Mouse (Mus musculus): ENCODE results near the gene Lrrc18.

Lrrc18 gene

DNA sequence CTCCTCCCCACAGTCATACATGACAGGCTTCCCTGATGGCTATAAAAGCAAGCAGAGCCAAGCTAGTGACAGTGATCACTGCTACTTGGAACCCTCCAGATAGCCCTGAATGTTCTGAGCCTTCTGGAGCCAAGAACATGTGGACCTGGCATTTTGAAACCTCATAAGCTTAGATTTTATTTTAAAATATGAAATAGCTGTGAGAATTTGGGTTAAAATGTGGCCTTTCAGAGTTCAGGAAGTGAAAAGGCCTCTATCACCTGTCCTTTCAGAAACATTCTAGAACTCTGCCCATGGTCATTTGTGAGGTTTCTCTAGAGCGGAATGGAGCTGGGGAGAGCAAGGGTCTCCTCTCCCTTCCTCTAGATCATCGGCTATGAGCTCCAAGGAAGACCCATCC, at the start of gene Lrrc18:
Lrrc18 (plus strand) TSS at position 301 of the 400 bp plus-strand sequence.
- no peak for DNase-seq (ENCODE audit: extremely low read depth, low read depth, low spot score)

GRCm38 (mm10) chr14:32947512-32947911, 43.7 kb upstream of the Lrrc18 start:
- DNase-seq (ENCODE audit: extremely low read depth, low read depth, low spot score), result no peak

DNA sequence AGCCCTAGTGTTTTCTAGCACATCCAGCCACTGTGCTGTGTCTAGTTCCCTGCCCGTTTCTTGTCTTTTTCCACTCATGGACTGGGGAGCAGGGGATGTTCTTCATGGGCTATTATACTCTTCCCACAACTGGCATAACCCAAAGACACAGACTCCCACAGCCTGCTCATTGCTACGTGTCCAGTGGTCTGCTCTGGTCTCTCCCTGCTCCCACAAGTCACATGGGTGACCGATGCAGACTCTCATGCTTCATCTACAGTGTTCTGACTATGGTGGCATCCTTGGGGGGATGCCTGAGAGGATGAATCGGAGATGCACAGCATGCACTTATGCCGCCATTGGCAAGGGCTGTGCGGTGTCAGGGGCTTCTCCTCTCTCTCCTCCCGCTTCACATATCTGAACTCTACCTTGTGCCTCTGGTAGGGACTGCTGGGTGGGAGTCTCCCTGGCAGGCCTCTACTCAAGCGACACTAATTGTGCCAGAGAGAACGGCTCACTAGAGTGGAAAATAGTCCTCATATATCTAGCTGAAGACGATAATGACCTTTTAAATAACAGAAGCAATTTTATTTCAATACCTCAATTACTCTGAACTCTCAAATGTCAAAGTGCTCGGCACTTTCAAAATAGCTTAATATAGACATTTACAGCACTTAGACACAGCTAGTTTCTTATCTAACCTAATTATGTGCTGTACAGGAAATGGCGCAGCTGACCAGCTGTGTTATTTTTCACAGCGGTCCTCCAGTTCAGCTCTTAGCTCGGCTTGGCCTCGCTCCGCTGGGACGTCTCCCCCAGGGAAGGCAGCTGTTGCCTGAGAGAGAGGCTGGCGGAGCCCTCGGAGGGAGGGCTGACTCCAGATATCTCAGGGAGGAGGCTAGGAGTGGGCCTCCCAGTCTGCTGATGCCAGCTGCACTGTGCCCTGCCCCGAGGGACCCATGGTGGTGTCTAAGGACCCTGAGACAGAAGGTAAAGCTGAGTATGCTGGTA, 40.6 kb upstream of the Lrrc18 start:
- no peak for DNase-seq (ENCODE audit: extremely low read depth, low read depth, low spot score)

GRCm38 (mm10) chr14:32956486-32956885, 34.7 kb upstream of the Lrrc18 start:
- DNase-seq (ENCODE audit: extremely low read depth, low read depth, low spot score), result no peak

GRCm38 (mm10) chr14:32958671-32959070, 32.5 kb upstream of the Lrrc18 start:
- no peak for DNase-seq (ENCODE audit: extremely low read depth, low read depth, low spot score)

DNA sequence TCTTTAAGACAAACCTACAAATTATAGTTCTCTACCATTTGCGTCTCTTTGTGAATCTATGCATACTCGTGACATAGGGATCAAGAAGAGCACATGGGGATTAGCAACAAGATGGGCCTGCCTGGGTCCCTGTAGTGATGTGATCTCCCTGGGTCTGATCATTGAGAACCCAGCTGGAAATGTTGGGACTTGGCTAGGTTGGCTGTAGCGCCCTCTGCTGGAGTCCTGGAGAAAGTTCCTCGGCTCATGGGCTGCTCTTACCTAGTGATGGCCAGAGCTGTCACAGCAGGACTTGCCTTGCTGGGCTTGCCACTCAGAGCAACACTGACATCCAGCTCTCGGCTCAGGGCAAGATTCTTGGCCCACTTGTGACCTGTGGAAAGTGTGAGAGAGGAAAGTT, 30.7 kb upstream of the Lrrc18 start:
- DNase-seq (ENCODE audit: extremely low read depth, low read depth, low spot score), result no peak

DNA sequence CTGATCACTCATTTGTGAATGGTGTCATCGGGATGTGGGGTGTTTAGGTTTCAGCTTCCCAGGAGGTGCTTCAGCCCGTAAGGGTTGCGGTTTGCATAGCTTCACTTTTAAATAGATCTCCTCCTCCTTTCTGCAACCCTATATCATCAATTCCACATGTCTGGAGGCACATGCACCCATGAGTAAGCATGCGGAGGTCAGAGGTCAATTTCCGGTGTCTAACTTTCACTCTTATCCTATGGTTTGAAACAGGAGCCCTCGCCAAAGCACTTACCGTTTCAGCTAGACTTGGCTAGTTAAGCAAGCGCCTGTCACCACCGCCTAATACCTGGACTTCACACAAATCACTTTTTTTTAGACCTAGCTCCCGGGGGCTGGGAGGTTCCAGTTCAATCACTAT, 26.4 kb upstream of the Lrrc18 start:
- no peak for DNase-seq (ENCODE audit: extremely low read depth, low read depth, low spot score)

DNA sequence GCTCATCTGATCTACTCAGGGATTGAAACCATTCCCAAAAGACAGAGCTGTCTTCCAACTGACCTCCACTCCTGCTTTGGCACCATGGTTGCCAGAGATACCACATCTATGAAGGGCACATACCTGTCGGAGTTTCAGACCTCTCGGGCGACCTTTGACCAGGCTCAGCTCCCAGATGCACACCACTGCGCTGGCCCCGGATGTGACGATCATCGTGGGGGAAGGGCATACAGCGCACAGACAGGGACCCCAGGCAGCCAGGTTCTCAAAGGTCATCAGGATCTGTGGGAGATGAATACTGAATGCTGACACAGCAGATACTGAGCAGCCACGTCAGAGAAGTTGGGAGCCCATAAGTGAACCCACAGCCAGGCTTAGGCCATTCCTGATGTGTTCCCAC, 20.5 kb upstream of the Lrrc18 start:
- DNase-seq (ENCODE audit: extremely low read depth, low read depth, low spot score), result no peak

DNA sequence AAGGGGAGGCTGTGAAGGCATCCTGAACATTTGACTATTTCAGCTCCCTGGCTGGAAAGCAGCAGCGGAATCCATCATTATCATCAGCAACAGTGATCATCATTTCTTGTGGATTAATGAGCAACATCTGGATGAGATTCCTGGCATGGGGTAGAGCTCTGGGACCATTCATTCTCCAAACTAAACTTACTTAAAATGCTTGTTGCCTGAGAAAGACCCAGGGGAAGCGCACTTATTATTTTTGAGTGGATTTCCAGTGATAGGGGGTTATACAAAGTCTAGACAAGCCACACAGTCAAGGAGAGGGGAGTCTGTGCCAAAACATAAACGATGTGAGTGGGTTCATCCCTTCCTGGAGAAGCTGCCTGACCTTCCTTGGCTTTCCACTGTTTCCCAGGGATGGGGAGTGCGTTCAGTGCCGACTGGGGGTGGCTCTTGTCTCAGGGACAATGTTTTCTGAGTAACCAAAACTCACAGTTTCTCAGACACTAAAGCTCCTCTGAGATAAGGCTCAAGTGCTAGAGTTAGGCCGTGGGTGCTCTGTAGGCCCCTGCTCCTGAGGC, 6.9 kb upstream of the Lrrc18 start:
- DNase-seq (ENCODE audit: extremely low read depth, low read depth, low spot score), result no peak

DNA sequence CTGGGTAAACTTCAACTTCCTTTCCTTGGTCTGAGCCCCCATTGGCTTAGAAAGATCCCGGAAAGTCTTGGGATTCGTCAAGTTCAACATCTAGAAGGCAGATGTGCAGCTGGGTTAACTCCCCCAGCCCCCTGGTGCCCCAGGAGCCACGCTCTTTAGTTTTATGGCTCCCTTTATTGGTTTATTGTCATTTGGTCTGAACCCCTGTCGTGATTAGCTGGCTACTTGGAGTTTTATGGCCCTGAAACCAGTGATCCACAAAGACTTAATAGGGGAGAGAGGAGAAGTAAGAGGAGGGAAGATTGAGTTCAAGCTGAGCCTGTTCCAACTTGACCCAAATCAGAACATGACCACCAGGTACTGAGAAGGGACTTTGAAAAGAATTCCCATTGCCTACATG, 4.5 kb upstream of the Lrrc18 start:
- no peak for DNase-seq (ENCODE audit: extremely low read depth, low read depth, low spot score)

- DNase-seq (ENCODE audit: extremely low read depth, low read depth, low spot score), result no peak
Observed at GRCm38 (mm10) chr14:32994954-32995636, 3.9 kb downstream of the Lrrc18 start.

- DNase-seq (ENCODE audit: extremely low read depth, low read depth, low spot score), result no peak
Observed at GRCm38 (mm10) chr14:32999511-32999910, 8.3 kb downstream of the Lrrc18 start.

DNA sequence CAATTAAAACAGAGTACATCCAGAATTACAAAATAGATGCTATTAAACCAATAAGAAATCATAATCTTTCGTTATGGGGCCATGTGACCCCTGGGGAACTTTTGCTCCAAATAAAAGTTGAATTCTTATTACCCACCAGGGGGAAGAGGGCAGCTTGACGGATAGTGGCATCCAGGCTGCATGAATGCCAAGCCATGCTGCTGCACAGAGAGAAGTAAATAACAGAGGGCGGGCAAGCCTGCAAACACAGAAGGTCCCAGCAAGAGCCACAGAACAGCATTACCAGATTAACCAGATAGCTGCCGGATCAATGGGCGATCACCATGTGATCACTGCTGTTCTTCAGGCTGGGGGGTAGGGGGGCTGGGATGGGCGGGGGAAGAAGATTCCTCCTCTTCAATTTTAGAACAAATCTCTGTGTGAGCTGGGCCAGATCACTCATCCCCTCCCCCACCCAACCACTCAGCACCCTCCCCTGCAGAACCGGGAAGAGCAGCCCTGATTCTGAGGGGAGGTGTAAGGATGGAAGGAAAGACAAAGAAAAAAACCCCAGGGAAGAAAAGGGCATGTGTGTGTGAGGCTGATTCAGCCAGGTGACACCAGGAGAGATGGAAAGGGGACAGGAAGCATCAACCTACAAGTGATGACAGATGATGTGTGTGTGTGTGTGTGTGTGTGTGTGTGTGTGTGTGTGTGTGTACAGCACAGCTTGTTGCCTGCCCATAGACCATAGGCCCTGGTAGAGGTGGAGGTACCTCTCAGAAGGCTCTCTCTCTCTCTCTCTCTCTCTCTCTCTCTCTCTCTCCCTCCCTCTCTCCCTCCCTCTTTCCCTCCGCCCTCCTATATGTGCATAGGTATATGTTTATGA, 9.2 kb downstream of the Lrrc18 start:
- DNase-seq (ENCODE audit: extremely low read depth, low read depth, low spot score), result no peak

- no peak for DNase-seq (ENCODE audit: extremely low read depth, low read depth, low spot score)
Observed at GRCm38 (mm10) chr14:33005114-33005513, 13.9 kb downstream of the Lrrc18 start.

DNA sequence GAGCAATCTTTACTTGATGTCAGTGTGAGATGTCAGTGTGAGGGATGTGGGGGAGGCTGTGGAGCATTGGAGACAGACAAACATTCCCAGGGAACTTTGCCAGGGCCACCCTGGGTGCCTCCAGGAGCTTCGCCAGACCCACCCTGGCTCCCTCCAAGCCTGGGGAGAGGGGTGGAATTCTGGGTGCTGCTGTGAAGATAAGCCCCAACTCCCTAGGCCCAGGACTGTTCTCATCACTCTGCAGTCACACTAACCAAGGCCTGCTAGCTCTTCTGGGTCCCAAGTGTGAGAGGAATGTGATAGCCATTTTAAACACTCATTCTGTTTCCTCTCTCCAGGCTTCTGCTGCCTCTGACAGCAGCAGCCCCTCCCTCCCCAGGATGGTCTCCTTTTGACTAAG, 16.5 kb downstream of the Lrrc18 start:
- DNase-seq (ENCODE audit: extremely low read depth, low read depth, low spot score), result no peak

- no peak for DNase-seq (ENCODE audit: extremely low read depth, low read depth, low spot score)
Observed at GRCm38 (mm10) chr14:33019050-33019449, 27.9 kb downstream of the Lrrc18 start.

- no peak for DNase-seq (ENCODE audit: extremely low read depth, low read depth, low spot score)
Observed at GRCm38 (mm10) chr14:33019606-33020005, 28.4 kb downstream of the Lrrc18 start.

- DNase-seq (ENCODE audit: extremely low read depth, low read depth, low spot score), result no peak
Observed at GRCm38 (mm10) chr14:33030849-33031248, 39.7 kb downstream of the Lrrc18 start.

GRCm38 (mm10) chr14:33033424-33033823, 42.2 kb downstream of the Lrrc18 start:
- DNase-seq (ENCODE audit: extremely low read depth, low read depth, low spot score), result no peak

GRCm38 (mm10) chr14:33035386-33035785, 44.2 kb downstream of the Lrrc18 start:
- no peak for DNase-seq (ENCODE audit: extremely low read depth, low read depth, low spot score)

- no peak for DNase-seq (ENCODE audit: extremely low read depth, low read depth, low spot score)
Observed at GRCm38 (mm10) chr14:33036811-33037210, 45.6 kb downstream of the Lrrc18 start.
